8 mouse cellular contexts compared by ENCODE assay signal in the genomic region with DNA sequence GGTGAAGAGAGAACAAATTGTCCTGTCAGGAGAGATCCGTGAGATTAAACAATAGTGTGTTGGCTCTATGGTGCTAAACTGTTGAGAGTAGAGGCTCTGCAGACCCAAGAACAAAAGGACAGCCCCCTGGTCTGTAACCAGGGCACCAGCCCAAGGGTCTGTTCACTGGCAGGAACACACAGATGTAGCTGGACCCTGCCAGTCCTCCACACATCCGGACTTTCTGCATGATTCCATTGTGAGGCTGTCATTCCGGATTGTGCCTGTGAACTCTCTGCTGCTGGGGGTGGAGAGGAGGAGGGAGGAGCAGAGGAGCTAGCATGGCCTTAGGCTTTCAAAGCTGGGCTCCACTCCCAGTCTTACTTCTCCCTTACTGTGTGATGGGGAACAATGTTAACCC.
A peak's percentile ranks its signal among the peaks of the same experiment; 100 is the strongest.
DNase-seq lines count a peak whose midpoint lies in the region; ATAC-seq lines count a peak whose summit lies in the region.
"Had no signal": no experiment of that assay in that cellular context is flagged by ENCODE, and none has a peak within 500 bp of the region (broad histone marks: within the 10 kb centered on the region; RNA-seq: fewer than 3 reads in every experiment).

No protein-coding gene starts in this region.

- no peaks in the 10 kb centered on the region for H3K36me3 ChIP-seq in lung, embryonic 15.5 days
- no peaks in the 10 kb centered on the region for H3K36me3 ChIP-seq in forebrain, embryonic 16.5 days (ENCODE audit: control insufficient read depth, insufficient read depth)
- H3K36me3 ChIP-seq in stomach, embryonic 14.5 days (ENCODE audit: control insufficient read depth, insufficient read depth, low read length) = no peaks in the 10 kb centered on the region
- H3K36me3 ChIP-seq in limb, embryonic 10.5 days = no peaks in the 10 kb centered on the region

- no peak overlapping the region for H3K27ac ChIP-seq in lung, embryonic 15.5 days
- no peak overlapping the region for H3K27ac ChIP-seq in forebrain, embryonic 16.5 days (ENCODE audit: low read length)
- no peak overlapping the region for H3K27ac ChIP-seq in stomach, embryonic 14.5 days (ENCODE audit: low read length)
- H3K27ac ChIP-seq in limb, embryonic 10.5 days = no peak overlapping the region

- 0 out of 2 replicates have a peak, but pooled peaks cover 9% of the 10 kb centered on the region for H3K9me3 ChIP-seq in lung, embryonic 15.5 days
- peaks cover 10% of the 10 kb centered on the region; the same call in 1 of the 2 replicates for H3K9me3 ChIP-seq in forebrain, embryonic 16.5 days (ENCODE audit: control insufficient read depth, low read length)
- peaks cover 8% of the 10 kb centered on the region; the same call in 1 of the 2 replicates for H3K9me3 ChIP-seq in stomach, embryonic 14.5 days (ENCODE audit: control insufficient read depth, low read depth, low read length)
- H3K9me3 ChIP-seq in limb, embryonic 10.5 days (replicated peaks) = no peaks in the 10 kb centered on the region; the same call in 1 of the 2 replicates

- no peaks in the 10 kb centered on the region for H3K27me3 ChIP-seq in lung, embryonic 15.5 days
- H3K27me3 ChIP-seq in forebrain, embryonic 16.5 days (replicated peaks; ENCODE audit: control insufficient read depth, insufficient read depth, low read length) = no peaks in the 10 kb centered on the region
- no peaks in the 10 kb centered on the region for H3K27me3 ChIP-seq in stomach, embryonic 14.5 days (ENCODE audit: control insufficient read depth, insufficient read depth, low read length)
- no peaks in the 10 kb centered on the region for H3K27me3 ChIP-seq in limb, embryonic 10.5 days (ENCODE audit: low read depth, poor library complexity, severe bottlenecking)

- no peak overlapping the region for H3K4me3 ChIP-seq in lung, embryonic 15.5 days
- no peak overlapping the region for H3K4me3 ChIP-seq in forebrain, embryonic 16.5 days (replicated peaks; ENCODE audit: low read length)
- no peak overlapping the region for H3K4me3 ChIP-seq in stomach, embryonic 14.5 days (ENCODE audit: low read depth, low read length)
- H3K4me3 ChIP-seq in limb, embryonic 10.5 days = no peak overlapping the region

- H3K9ac ChIP-seq in lung, embryonic 15.5 days = no peak overlapping the region
- H3K9ac ChIP-seq in forebrain, embryonic 16.5 days (replicated peaks; ENCODE audit: low read depth, low read length) = no peak overlapping the region
- no peak overlapping the region for H3K9ac ChIP-seq in stomach, embryonic 14.5 days (replicated peaks; ENCODE audit: low read depth, low read length)

- H3K4me1 ChIP-seq in lung, embryonic 15.5 days = no peaks in the 10 kb centered on the region
- peaks cover 27% of the 10 kb centered on the region for H3K4me1 ChIP-seq in forebrain, embryonic 16.5 days (replicated peaks; ENCODE audit: control insufficient read depth, insufficient read depth, low read length)
- no peaks in the 10 kb centered on the region for H3K4me1 ChIP-seq in stomach, embryonic 14.5 days (ENCODE audit: control insufficient read depth, insufficient read depth, low read length)
- no peaks in the 10 kb centered on the region for H3K4me1 ChIP-seq in limb, embryonic 10.5 days

- H3K4me2 ChIP-seq in lung, embryonic 15.5 days = no peak overlapping the region
- H3K4me2 ChIP-seq in forebrain, embryonic 16.5 days (ENCODE audit: low read length) = no peak overlapping the region
- no peak overlapping the region for H3K4me2 ChIP-seq in stomach, embryonic 14.5 days (replicated peaks; ENCODE audit: low read depth, low read length)

- ATAC-seq in lung, embryonic 15.5 days (ENCODE audit: borderline replicate concordance, extremely low read depth, low FRiP score, low TSS enrichment) = peak; percentile 39; the same call in 1 of the 2 replicates
- ATAC-seq in forebrain, embryonic 16.5 days = peak; percentile 84
- ATAC-seq in stomach, embryonic 14.5 days (ENCODE audit: insufficient number of reproducible peaks, insufficient read depth, low FRiP score, low read depth) = peak; percentile 33; the same call in 1 of the 2 replicates

- no peak for DNase-seq in lung, adult 18-20 months
- DNase-seq in lung, postnatal 36 days = peak; percentile 1
- no peak for DNase-seq in limb, embryonic 10.5 days (ENCODE audit: low spot score)
- DNase-seq in kidney, adult 9 months = no peak
- DNase-seq: thymus, adult 18-20 months had no signal

- WGBS in lung, embryonic 15.5 days = 10% methylated on average over 3 of the region's 3 CpGs
- 2% methylated on average over 3 of the region's 3 CpGs for WGBS in forebrain, embryonic 16.5 days
- 4% methylated on average over 3 of the region's 3 CpGs for WGBS in stomach, embryonic 14.5 days
- WGBS in limb, embryonic 10.5 days = 35% methylated on average over 3 of the region's 3 CpGs

Comparison
In these comparisons a context has a peak if more than half of its experiments do, and no peak if none do; other contexts are left out.
1. ATAC-seq: peak in every context shown above with its lines; median percentile 84 in forebrain, embryonic 16.5 days; 39 in lung, embryonic 15.5 days; 33 in stomach, embryonic 14.5 days.